19 mouse cellular contexts compared by ENCODE assay signal in the genomic region with DNA sequence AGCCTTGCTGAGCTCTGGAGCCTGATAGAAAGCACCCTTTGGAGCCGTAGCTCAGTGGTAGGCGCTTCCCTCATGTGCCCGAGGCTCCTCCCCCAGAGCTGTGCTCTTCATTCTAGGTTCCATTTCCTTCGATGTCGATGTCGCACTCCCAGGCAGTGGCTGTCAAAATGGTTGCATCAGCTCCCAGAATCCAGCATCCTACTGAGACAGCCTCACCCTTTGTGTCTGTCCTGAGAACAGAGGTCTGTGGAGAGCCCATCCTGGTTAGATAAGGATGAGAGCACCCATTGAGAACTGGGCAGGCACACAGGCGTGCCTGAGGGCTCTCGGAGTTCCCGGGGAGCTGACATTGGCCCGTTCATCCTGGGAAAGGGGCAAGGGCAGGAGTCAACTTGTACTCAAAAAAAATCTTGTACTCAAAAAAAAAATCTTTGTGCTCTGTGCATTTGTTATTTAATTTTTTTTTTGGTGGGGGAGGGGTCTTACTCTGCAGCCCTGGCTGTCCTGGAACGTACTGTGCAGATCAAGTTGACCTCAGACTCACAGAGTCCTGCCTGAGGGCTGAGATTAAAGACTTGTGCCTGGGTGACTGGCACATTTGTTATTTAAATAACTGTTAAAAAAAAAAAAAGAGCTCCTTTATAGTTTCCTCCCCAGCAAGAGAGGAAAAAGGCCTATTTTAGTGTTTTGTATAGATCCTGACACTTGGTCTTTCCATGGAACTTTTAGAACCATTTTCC. TPM values are rescaled to one million over a fixed set of nuclear protein-coding genes. Genes with fewer than 3 reads are reported as not detected.
DNase-seq lines count a peak whose midpoint lies in the region; ATAC-seq and TF ChIP-seq lines count a peak whose summit lies in the region.
"Had no signal": no experiment of that assay in that cellular context is flagged by ENCODE, and none has a peak within 500 bp of the region (broad histone marks: within the 10 kb centered on the region; RNA-seq: fewer than 3 reads in every experiment).

No protein-coding gene starts in this region.

- H3K9ac ChIP-seq in heart, embryonic 15.5 days: no peak overlapping the region
- H3K9ac ChIP-seq in hindbrain, embryonic 13.5 days: 0 out of 2 replicates have a peak overlapping the region, but pooled peaks have one; percentile 29
- H3K9ac ChIP-seq: embryonic facial prominence, embryonic 15.5 days; limb, embryonic 15.5 days; lung, embryonic 14.5 days had no signal

- peaks cover 37% of the 10 kb centered on the region for H3K27me3 ChIP-seq in heart, embryonic 15.5 days
- 0 out of 2 replicates have a peak, but pooled peaks cover 2% of the 10 kb centered on the region for H3K27me3 ChIP-seq in E14TG2a.4 (ENCODE audit: insufficient read depth, low read length)
- H3K27me3 ChIP-seq in hindbrain, embryonic 13.5 days: 0 out of 2 replicates have a peak, but pooled peaks cover 3% of the 10 kb centered on the region

- WGBS in heart, embryonic 15.5 days: 21% methylated on average over 11 of the region's 11 CpGs
- WGBS in hindbrain, embryonic 13.5 days: 18% methylated on average over 11 of the region's 11 CpGs

- no peaks in the 10 kb centered on the region for H3K4me1 ChIP-seq in heart, embryonic 15.5 days (replicated peaks)
- peaks cover 61% of the 10 kb centered on the region for H3K4me1 ChIP-seq in E14TG2a.4 (replicated peaks; ENCODE audit: low read depth, low read length)
- peaks cover 32% of the 10 kb centered on the region for H3K4me1 ChIP-seq in hindbrain, embryonic 13.5 days (replicated peaks)
- H3K4me1 ChIP-seq: limb, embryonic 15.5 days; megakaryocyte, embryonic 14.5 days had no signal

- H3K4me3 ChIP-seq in heart, embryonic 15.5 days: no peak overlapping the region
- peak overlapping the region; percentile 20; the same call in 1 of the 2 replicates for H3K4me3 ChIP-seq in E14TG2a.4 (replicated peaks; ENCODE audit: low read length)
- no peak overlapping the region for H3K4me3 ChIP-seq in hindbrain, embryonic 13.5 days
- H3K4me3 ChIP-seq: embryonic facial prominence, embryonic 15.5 days; limb, embryonic 15.5 days; megakaryocyte, embryonic 14.5 days had no signal

- intact Hi-C loops in heart, postnatal 14 days (cut with DNase I): no loop called here
- intact Hi-C loops in left cerebral cortex, postnatal 4 days (cut with DNase I): no loop called here

- H3K4me2 ChIP-seq in heart, embryonic 15.5 days: no peak overlapping the region
- peak overlapping the region; percentile 10; the same call in 1 of the 2 replicates for H3K4me2 ChIP-seq in hindbrain, embryonic 13.5 days
- H3K4me2 ChIP-seq: embryonic facial prominence, embryonic 15.5 days; limb, embryonic 15.5 days; lung, embryonic 14.5 days had no signal

- 0 out of 2 replicates have a peak, but pooled peaks have one; percentile 23 for ATAC-seq in heart, embryonic 15.5 days (replicated peaks; ENCODE audit: insufficient number of reproducible peaks, insufficient read depth, low FRiP score, low read depth)
- no peak for ATAC-seq in hindbrain, embryonic 13.5 days (ENCODE audit: low FRiP score)

- DNase-seq in heart, postnatal 14 days: no peak
- peak; percentile 32 for DNase-seq in embryo, embryonic 11 days
- no peak for DNase-seq in kidney, adult 18-20 months
- DNase-seq in left cerebral cortex, postnatal 4 days: no peak
- DNase-seq in right cerebral cortex, postnatal 36 days (ENCODE audit: low spot score in 2 of 2): no peak
- DNase-seq: B cell, adult 2 months; cerebellum, adult 2 months; heart, adult 18-20 months; kidney, adult 9 months; lung, embryonic 14.5 days; right cerebral cortex, postnatal 4 days; thymus, postnatal 14 days had no signal

- no peak for TF ChIP-seq CTCF in E14TG2a.4 (conservative IDR thresholded peaks at IDR 0.05; ENCODE audit: low read length)

- H3K36me3 ChIP-seq in heart, embryonic 15.5 days: no peaks in the 10 kb centered on the region
- H3K36me3 ChIP-seq in E14TG2a.4 (ENCODE audit: insufficient read depth, low read length): no peaks in the 10 kb centered on the region
- H3K36me3 ChIP-seq in hindbrain, embryonic 13.5 days: no peaks in the 10 kb centered on the region
- H3K36me3 ChIP-seq: embryonic facial prominence, embryonic 15.5 days; limb, embryonic 15.5 days had no signal

- no peak overlapping the region for H3K27ac ChIP-seq in heart, embryonic 15.5 days
- no peak overlapping the region for H3K27ac ChIP-seq in hindbrain, embryonic 13.5 days
- H3K27ac ChIP-seq: embryonic facial prominence, embryonic 15.5 days; limb, embryonic 15.5 days had no signal

- H3K9me3 ChIP-seq in heart, embryonic 15.5 days (replicated peaks): no peaks in the 10 kb centered on the region
- H3K9me3 ChIP-seq in E14TG2a.4 (ENCODE audit: low read length): no peaks in the 10 kb centered on the region
- H3K9me3 ChIP-seq in hindbrain, embryonic 13.5 days: no peaks in the 10 kb centered on the region
- H3K9me3 ChIP-seq: embryonic facial prominence, embryonic 15.5 days; limb, embryonic 15.5 days had no signal

RNA-seq across cellular contexts. Expression of gene Tmem132b, which starts 18.3 kb away (rescaled TPM):
- 0.01 TPM in 1 of 2 replicates, not detected in the other for polyA plus RNA-seq in heart, embryonic 15.5 days (2015; fragmentation: Nextera tagmentation; extraction: Ambion mirVana)
- not detected for total RNA-seq in heart, postnatal 14 days (2021)
- polyA plus RNA-seq in hindbrain, embryonic 13.5 days (2015; fragmentation: Nextera tagmentation; extraction: Ambion mirVana): 3.0 and 3.4 TPM in 2 replicates
- total RNA-seq in left cerebral cortex, postnatal 4 days (2021): 10 to 100 TPM; 62.9 to 66.4 TPM
- total RNA-seq: heart, adult 18-20 months; heart, postnatal 25 days had no signal
- polyA plus RNA-seq: lung, embryonic 14.5 days had no signal

Comparison
In these comparisons a context has a peak if more than half of its experiments do, and no peak if none do; other contexts are left out.
1. RNA of gene Tmem132b, which starts 18.3 kb away (total RNA-seq): 62.9 to 66.4 TPM in left cerebral cortex, postnatal 4 days; not detected in heart, postnatal 14 days; every median in the first group is over 10 times any median in the second.